Mouse (Mus musculus) monocyte, adult 59 days (primary cell): ENCODE measurements around the gene Chmp2a. TPM values are rescaled to one million over a fixed set of nuclear protein-coding genes. Genes with fewer than 3 reads are reported as not detected.

Source experiments
- total RNA-seq, 2 experiments: library from RNA; stranded (reverse); gene quantifications; one replicate each; pipeline ENCODE4 v1.2.4; 2023

Chmp2a gene
- 100 to 1,000 TPM; 165 to 175 TPM for total RNA-seq

DNA sequence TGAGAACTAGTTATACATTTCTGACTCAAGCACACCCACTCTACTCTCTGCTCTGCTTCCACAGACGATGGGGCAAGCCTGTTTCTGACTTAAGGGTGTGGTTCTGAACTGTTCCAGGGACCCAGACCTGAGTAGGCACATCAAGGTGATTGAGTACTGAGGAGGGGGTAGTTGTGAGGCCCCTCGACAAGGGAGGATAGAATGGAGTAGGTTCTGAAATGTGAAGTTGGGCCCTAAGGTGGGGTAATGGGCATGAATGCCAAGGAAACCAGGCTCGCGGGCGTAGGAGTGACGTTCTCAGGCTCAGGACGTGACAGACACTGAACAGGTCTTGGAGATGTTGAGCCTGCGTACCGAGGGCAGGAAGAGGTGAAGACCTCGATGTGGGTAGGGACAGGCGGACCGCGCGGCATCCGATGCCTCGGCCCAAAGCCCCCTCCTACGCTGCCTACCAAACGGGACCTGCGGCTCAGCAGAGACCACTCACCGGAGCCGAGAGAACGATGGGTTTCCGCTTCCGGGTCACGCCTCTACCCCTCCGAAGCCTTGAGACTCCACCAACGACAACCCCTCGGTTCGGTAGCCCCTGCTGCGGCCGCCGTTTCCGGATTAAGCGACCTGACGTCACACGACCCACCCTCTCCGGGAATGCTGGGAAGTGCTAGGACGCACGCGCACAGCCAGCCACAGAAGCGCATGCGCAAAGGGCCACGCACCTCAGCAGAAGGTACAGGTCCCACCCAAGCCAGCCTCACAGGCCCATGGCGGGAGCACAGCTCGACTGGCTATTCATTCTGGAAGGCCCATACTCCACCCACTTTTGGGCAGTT is at the start of gene Chmp2a:
Chmp2a (minus strand) TSS at position 660 of the 830 bp plus-strand sequence.

DNA sequence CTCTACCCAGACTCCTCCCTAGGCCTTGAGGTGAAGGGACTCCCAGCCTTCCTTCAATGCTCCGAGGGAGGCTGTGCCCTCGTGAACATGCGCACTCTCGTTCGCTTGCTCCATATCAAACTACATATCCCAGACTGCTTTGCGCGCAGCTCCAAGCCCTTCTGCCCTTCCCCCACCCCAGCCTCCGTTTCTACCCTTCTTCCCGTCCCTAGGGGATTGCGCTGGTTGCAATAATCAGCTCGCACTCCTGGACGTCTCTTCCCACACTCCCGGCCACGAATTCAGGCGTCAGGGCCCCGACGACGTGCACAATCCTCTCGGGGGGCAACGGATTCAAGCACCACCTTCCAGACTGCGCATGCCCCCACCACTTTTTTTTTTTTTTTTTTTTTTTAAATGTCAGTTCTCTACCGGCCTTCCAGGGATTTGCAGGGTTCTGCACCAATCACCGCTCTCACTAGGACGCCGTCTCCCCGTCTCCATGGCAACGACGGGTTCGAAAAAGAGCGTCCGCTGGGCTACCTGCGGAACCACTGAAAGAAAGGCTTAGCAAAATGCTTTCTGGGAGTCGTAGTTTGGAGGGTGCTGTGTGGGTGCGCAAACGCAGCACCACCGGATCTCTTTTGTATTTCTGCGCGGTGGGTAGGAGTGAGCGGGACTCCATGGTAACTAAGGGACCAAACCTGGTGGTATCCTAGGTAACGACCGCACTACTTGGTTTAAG is 19.8 kb upstream of the Chmp2a start, which contains the start of gene Mzf1:
Mzf1 (minus strand) TSS at position 478 of the 724 bp plus-strand sequence.

DNA sequence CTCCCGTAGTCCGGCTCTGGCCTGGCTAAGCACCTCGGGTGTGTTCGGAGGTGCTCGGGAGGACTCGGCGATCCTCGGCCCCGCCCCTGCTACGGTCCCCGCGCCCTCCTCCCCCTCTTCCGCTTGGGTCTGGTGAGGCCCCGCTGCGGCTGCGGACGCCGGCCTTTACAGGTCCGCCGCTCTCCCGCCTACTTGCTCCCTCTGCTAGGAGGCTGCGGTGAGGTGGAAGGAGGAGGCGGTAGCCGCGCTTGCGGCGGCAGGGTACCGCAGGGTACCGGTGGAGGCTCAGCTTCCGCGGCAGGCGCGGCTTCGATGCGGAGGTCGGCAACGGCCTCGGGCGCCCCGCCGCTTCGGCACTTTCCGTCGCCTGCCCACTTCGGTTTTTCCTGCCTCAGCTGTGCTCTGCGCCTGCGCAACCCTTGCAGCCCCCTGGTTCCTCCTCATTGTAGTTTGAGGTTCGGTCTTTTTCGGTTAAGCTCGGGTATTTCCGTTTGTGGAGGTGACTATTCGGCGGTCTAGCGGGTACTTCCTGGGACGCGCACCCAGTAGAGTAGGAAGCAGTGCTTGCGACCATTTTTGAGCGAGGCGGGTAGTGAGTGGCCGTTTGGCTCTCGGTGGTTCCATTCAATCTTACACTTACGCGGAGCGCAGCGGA is 3.4 kb upstream of the Chmp2a start, which contains the start of gene Ube2m:
Ube2m (minus strand) TSS at position 375 of the 655 bp plus-strand sequence.

DNA sequence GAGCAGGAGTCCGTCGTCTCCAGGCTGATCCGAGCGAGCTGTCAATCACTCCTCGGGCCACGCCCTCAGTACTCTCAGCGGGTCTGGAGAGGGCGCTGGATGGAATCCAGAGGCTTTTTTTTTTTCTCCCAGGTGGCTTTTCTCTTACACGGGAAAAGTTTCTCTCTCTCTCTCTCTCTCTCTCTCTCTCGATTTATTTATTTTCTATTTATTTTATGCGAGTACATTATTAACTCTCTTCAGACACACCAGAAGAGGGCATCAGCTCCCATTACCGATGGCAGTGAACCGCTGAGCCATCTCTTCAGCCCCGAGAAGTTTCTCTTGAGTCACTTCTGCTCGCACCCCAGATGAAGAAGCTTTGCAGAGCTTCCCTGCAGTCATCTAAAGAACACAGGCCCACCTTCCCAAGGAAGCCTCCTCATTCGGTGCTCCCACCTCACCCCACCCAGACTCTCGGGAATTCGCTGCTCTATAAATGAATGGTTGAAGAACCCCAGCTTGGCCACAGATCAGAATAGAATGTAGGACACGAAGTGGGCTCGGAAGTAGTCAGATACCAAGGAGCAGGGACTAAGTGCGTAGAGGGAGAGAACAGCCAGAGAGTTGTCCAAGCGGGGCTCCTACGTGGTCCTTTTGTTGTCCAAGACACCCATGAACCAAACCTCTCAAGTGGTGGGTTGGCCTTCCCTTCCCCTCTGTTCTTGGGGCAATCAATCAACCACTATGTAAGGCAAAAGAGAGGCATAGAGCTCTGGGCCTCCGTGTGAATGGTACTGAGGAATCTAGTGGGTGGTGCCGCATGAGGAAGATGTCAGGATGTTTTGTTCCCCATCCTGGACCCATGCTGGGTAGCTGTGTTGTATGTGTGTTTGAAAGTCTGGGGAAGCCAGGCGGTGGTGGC is 24.4 kb downstream of the Chmp2a start, which contains the start of gene Zbtb45:
Zbtb45 (minus strand) TSS at position 30 of the 904 bp plus-strand sequence.

DNA sequence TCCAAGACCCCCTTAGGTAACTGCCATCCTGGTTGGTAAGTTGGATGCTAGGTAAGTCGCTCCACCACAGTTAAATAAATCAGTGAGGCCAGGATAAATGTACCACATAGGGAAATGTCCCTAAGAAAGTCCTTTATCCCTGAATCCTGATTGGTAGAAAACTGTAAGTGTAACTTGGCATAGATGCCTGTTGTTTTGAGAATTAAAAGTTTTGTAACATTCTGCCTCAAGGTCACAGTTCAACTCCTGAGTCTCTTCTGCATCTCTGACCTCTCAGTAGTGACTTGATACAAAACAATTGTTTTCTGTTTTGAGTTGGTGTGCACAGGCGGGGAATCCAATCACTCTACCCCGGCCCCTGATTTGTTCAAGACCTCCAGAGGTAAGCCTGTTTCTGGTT is 35.8 kb downstream of the Chmp2a start, which contains the start of gene Trim28:
Trim28 (plus strand) TSS at position 264 of the 400 bp plus-strand sequence.

DNA sequence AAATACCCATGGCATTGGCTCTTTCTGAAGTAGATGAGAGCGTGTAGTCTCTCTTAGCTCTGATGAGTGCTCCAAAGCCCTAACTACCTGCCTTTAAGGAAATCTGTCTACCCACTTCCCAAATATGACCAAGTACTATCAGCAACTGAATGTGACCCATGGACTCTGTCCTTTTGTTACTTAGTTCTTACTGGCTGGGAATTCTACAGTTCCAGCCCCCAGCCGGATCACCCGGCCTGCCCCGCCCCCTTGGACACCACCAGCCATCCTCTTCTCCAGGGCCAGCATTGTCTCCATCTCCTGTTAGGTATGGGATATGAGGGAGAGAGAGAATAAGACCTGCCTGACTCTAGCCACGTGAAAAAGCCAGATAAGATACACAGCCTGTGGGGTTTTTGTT is 36.6 kb downstream of the Chmp2a start, which contains the start of gene Slc27a5:
Slc27a5 (minus strand) TSS at position 140 of the 400 bp plus-strand sequence.

Other genes with a start within 250 kb of the Chmp2a start
- 1 to 10 TPM; 6.6 to 7.6 TPM for gene Zscan18, start 231.2 kb downstream of the Chmp2a start, total RNA-seq
- 1 to 10 TPM; 4.1 to 4.2 TPM for gene Zfp329, start 215.9 kb downstream of the Chmp2a start, total RNA-seq
- gene Zfp110, start 200.0 kb downstream of the Chmp2a start, total RNA-seq, result 10 to 100 TPM; 37.8 to 42.3 TPM
- gene Zfp128, start 153.6 kb downstream of the Chmp2a start, total RNA-seq, result 1 to 10 TPM; 2.7 to 3.0 TPM
- 1 to 10 TPM; 5.9 to 6.2 TPM for gene Zscan22, start 137.0 kb downstream of the Chmp2a start, total RNA-seq
- 1,000 to 10,000 TPM; 1,308 to 1,362 TPM for gene Rps5, start 112.5 kb downstream of the Chmp2a start, total RNA-seq
- under 1 TPM; 0.24 to 0.58 TPM for gene Rnf225, start 107.4 kb downstream of the Chmp2a start, total RNA-seq
- 1 to 10 TPM; 3.2 to 3.3 TPM for gene Zfp324, start 69.0 kb downstream of the Chmp2a start, total RNA-seq
- 1 to 10 TPM; 3.1 to 4.0 TPM for gene Zfp446, start 57.0 kb downstream of the Chmp2a start, total RNA-seq
- gene Slc27a5, start 36.6 kb downstream of the Chmp2a start, total RNA-seq, result under 1 TPM in 1 of 2 experiments, not detected in 1; 0.30 TPM
- gene Trim28, start 35.7 kb downstream of the Chmp2a start, total RNA-seq, result 100 to 1,000 TPM; 185 to 201 TPM
- gene Zbtb45, start 24.8 kb downstream of the Chmp2a start, total RNA-seq, result 10 to 100 TPM; 18.4 to 19.6 TPM
- gene Ube2m, start 3.5 kb upstream of the Chmp2a start, total RNA-seq, result 10 to 100 TPM; 80.0 to 80.2 TPM
- gene Mzf1, start 20.0 kb upstream of the Chmp2a start, total RNA-seq, result under 1 TPM; 0.76 to 0.97 TPM
- gene Vmn1r85, start 60.4 kb upstream of the Chmp2a start, total RNA-seq, result not detected
- not detected for gene Vmn1r86, start 85.1 kb upstream of the Chmp2a start, total RNA-seq
- not detected for gene Vmn1r87, start 105.3 kb upstream of the Chmp2a start, total RNA-seq
- under 1 TPM in 1 of 2 experiments, not detected in 1; 0.09 TPM for gene Vmn1r88, start 124.8 kb upstream of the Chmp2a start, total RNA-seq
- gene Vmn1r89, start 178.2 kb upstream of the Chmp2a start, total RNA-seq, result not detected
- gene Lig1, start 242.5 kb upstream of the Chmp2a start, total RNA-seq, result 10 to 100 TPM; 12.4 to 14.4 TPM
- 1 to 10 TPM; 1.9 to 2.6 TPM for gene Zswim9, start 243.9 kb upstream of the Chmp2a start, total RNA-seq